Mouse (Mus musculus) CH12.LX (cell line): ENCODE results near the gene Dkkl1. TPM values are rescaled to one million over a fixed set of nuclear protein-coding genes. Genes with fewer than 3 reads are reported as not detected.
A peak's percentile ranks its signal among the peaks of the same experiment; 100 is the strongest.

ENCODE experiments used
- DNase-seq: peaks from one replicate; pipeline ENCODE4 v3.0.0-alpha.2; 2013; ENCODE audit errors: extremely low read depth
- H3K27ac ChIP-seq: 2 replicates; pipeline ENCODE4 v1.5.1; 2012; ENCODE audit warnings: low read depth, mild to moderate bottlenecking, control low read depth, moderate library complexity; ENCODE audit not compliant: insufficient read depth
- H3K27me3 ChIP-seq: replicated peaks from 2 replicates; pipeline ENCODE3; 2012; ENCODE audit warnings: inconsistent platforms
- H3K36me3 ChIP-seq, 2 experiments: replicated peaks in 1 of 2; 2 replicates each; pipeline versions ENCODE3 to v1.6.1; 2012; ENCODE audit warnings: inconsistent platforms in 1 of 2, low read length in 1 of 2, mild to moderate bottlenecking in 1 of 2, mixed read lengths in 1 of 2, moderate library complexity in 1 of 2; ENCODE audit not compliant: control insufficient read depth in 1 of 2, insufficient read depth in 1 of 2
- H3K4me1 ChIP-seq, 2 experiments: 2 replicates each; pipeline ENCODE4 v1.6.1; 2012; ENCODE audit warnings: inconsistent platforms in 1 of 2, moderate library complexity in 1 of 2; ENCODE audit not compliant: insufficient read depth in 2 of 2, control insufficient read depth in 1 of 2
- H3K4me2 ChIP-seq: 2 replicates; pipeline ENCODE4 v1.6.1; 2012; ENCODE audit warnings: low read depth, mild to moderate bottlenecking, control low read depth; ENCODE audit not compliant: poor library complexity, insufficient read depth, severe bottlenecking
- H3K4me3 ChIP-seq, 3 experiments: fragments of 150-350 bp in 1 of 3; sonication (generic) in 1 of 3; replicated peaks in 1 of 3; 2 replicates each; pipeline versions ENCODE3 to v1.5.1; 2011 to 2012; ENCODE audit warnings: low read depth in 2 of 3, low read length in 2 of 3, mild to moderate bottlenecking in 2 of 3, moderate library complexity in 2 of 3, control low read depth in 1 of 3, improper control_type of control experiment in 1 of 3, inconsistent platforms in 1 of 3, mixed read lengths in 1 of 3; ENCODE audit not compliant: poor library complexity in 1 of 3
- H3K79me2 ChIP-seq: replicated peaks from 2 replicates; pipeline ENCODE4 v1.6.1; 2012; ENCODE audit warnings: mild to moderate bottlenecking, moderate library complexity; ENCODE audit not compliant: control insufficient read depth, poor library complexity, insufficient read depth, severe bottlenecking; ENCODE audit errors: extremely low read depth
- H3K9ac ChIP-seq: 2 replicates; pipeline ENCODE4 v1.6.1; 2012; ENCODE audit warnings: low read depth, mild to moderate bottlenecking, control low read depth, moderate library complexity; ENCODE audit not compliant: insufficient read depth
- H3K9me3 ChIP-seq: replicated peaks from 2 replicates; pipeline ENCODE3; 2012; ENCODE audit warnings: low read length, inconsistent platforms, mixed read lengths
- CHD1 ChIP-seq: IDR thresholded peaks from 2 replicates; pipeline ENCODE4 v1.6.1; 2012; ENCODE audit warnings: low read depth, low read length, improper control_type of control experiment, inconsistent platforms
- IRF4 ChIP-seq: IDR thresholded peaks from 2 replicates; pipeline ENCODE4 v1.6.1; 2014; ENCODE audit warnings: low read depth, mild to moderate bottlenecking, inconsistent platforms, low read length, improper control_type of control experiment
- JUND ChIP-seq: conservative IDR thresholded peaks from 2 replicates; pipeline ENCODE4 v1.6.1; 2011; ENCODE audit warnings: low read depth, low read length, improper control_type of control experiment
- KAT2A ChIP-seq: IDR thresholded peaks from 2 replicates; pipeline ENCODE4 v1.6.1; 2012; ENCODE audit warnings: low read length, improper control_type of control experiment, inconsistent platforms; ENCODE audit not compliant: insufficient replicate concordance
- MAFK ChIP-seq: IDR thresholded peaks from 2 replicates; pipeline ENCODE4 v1.6.1; 2011; ENCODE audit warnings: low read length, improper control_type of control experiment; ENCODE audit not compliant: insufficient replicate concordance
- MAX ChIP-seq: IDR thresholded peaks from 2 replicates; pipeline ENCODE4 v1.6.1; 2011; ENCODE audit warnings: low read length, improper control_type of control experiment
- MAZ ChIP-seq: IDR thresholded peaks from 2 replicates; pipeline ENCODE4 v1.6.1; 2012; ENCODE audit warnings: low read depth, mild to moderate bottlenecking, inconsistent platforms, low read length, improper control_type of control experiment, moderate library complexity
- MEF2A ChIP-seq: IDR thresholded peaks from 2 replicates; pipeline ENCODE4 v1.6.1; 2014; ENCODE audit warnings: low read depth, mild to moderate bottlenecking, inconsistent platforms, low read length, improper control_type of control experiment, borderline replicate concordance
- NELFE ChIP-seq: IDR thresholded peaks from 2 replicates; pipeline ENCODE4 v1.6.1; 2011; ENCODE audit warnings: low read depth, low read length, improper control_type of control experiment
- POLR2A ChIP-seq: IDR thresholded peaks from 2 replicates; pipeline ENCODE4 v1.6.1; 2011; ENCODE audit warnings: low read depth, mild to moderate bottlenecking, improper control_type of control experiment, low read length
- POLR2AphosphoS2 ChIP-seq: IDR thresholded peaks from 2 replicates; pipeline ENCODE4 v1.6.1; 2011; ENCODE audit warnings: low read depth, low read length, improper control_type of control experiment
- RAD21 ChIP-seq: IDR thresholded peaks from 2 replicates; pipeline ENCODE4 v1.6.1; 2011; ENCODE audit warnings: low read depth, mild to moderate bottlenecking, low read length, improper control_type of control experiment, moderate library complexity
- SIN3A ChIP-seq: IDR thresholded peaks from 2 replicates; pipeline ENCODE4 v1.6.1; 2012; ENCODE audit warnings: low read length, improper control_type of control experiment, inconsistent platforms
- SMC3 ChIP-seq: IDR thresholded peaks from 2 replicates; pipeline ENCODE4 v1.6.1; 2011; ENCODE audit warnings: low read depth, low read length, improper control_type of control experiment
- TBP ChIP-seq: conservative IDR thresholded peaks from 2 replicates; pipeline ENCODE4 v1.6.1; 2011; ENCODE audit warnings: low read depth, low read length, improper control_type of control experiment
- TCF12 ChIP-seq: IDR thresholded peaks from 2 replicates; pipeline ENCODE4 v1.6.1; 2014; ENCODE audit warnings: low read depth, mild to moderate bottlenecking, inconsistent platforms, low read length, improper control_type of control experiment
- UBTF ChIP-seq: IDR thresholded peaks from 2 replicates; pipeline ENCODE4 v1.6.1; 2012; ENCODE audit warnings: low read depth, mild to moderate bottlenecking, inconsistent platforms, low read length, improper control_type of control experiment, moderate library complexity
- USF1 ChIP-seq: IDR thresholded peaks from 2 replicates; pipeline ENCODE4 v1.6.1; 2014; ENCODE audit warnings: low read depth, mild to moderate bottlenecking, inconsistent platforms, low read length, improper control_type of control experiment
- ZC3H11A ChIP-seq: IDR thresholded peaks from 2 replicates; pipeline ENCODE4 v1.6.1; 2012; ENCODE audit warnings: low read depth, mild to moderate bottlenecking, inconsistent platforms, low read length, improper control_type of control experiment
- ZNF384 ChIP-seq: IDR thresholded peaks from 2 replicates; pipeline ENCODE4 v1.6.1; 2012; ENCODE audit warnings: low read depth, low read length, improper control_type of control experiment, inconsistent platforms
- dilution Hi-C: fragments of 300-500 bp; cut with MboI; formaldehyde crosslinking; loops from 2 replicates; pipeline ENCODE4 v1.14.3; 2020; ENCODE audit warnings: low sequenced_read_pairs; ENCODE audit not compliant: extremely low pct_unique_long_range_greater_than_20kb, extremely low pct_ligation_motif_present
- in situ Hi-C: fragments of 300-500 bp; cut with MboI; formaldehyde crosslinking; loops from 3 replicates; pipeline ENCODE4 v1.14.3; 2019; ENCODE audit warnings: low sequenced_read_pairs, low pct_ligation_motif_present, low pct_unique_long_range_greater_than_20kb, mixed read lengths
- polyA plus RNA-seq: library from polyadenylated mRNA; unstranded; fragments of >175 nt; gene quantifications from 2 replicates; pipeline ENCODE4 v1.2.1, GENCODE M21; 2012; ENCODE audit warnings: low read depth; ENCODE audit not compliant: insufficient read length
- total RNA-seq, 2 experiments: library from RNA; depleted of rRNA; stranded (reverse); fragments of 300-350 nt in 1 of 2; fragments of >200 nt in 1 of 2; gene quantifications; 2 replicates each; pipeline ENCODE4 v1.2.3; 2012 to 2014

Gene Dkkl1
- total and polyA plus RNA-seq, 3 experiments: 0.24 to 1.6 (median 0.44) TPM

DNA sequence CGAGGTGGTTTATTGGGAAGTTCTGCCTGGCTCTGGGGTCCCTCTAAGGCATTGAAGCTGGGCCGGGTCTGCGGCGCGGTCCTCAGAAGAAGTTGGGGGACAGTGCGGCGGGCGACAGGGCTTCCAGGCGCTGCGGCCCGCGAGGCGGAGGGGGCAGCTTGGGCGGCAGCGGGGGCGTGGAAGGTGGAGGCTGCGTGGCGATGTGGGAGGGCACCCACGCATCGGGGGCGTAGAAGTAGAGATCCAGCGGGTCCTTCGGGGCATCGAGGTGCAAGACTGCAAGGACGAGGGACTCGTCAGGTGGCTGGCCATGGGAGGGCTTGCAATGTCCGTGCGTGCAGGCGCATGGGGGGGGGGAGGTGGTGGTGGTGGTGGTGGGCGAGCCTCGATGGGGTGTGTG, 35.6 kb downstream of the Dkkl1 start:
- in situ Hi-C loops: no loop called here
- dilution Hi-C loops: no loop called here
- peaks cover 72% of the 10 kb centered on the region for H3K27me3 ChIP-seq

DNA sequence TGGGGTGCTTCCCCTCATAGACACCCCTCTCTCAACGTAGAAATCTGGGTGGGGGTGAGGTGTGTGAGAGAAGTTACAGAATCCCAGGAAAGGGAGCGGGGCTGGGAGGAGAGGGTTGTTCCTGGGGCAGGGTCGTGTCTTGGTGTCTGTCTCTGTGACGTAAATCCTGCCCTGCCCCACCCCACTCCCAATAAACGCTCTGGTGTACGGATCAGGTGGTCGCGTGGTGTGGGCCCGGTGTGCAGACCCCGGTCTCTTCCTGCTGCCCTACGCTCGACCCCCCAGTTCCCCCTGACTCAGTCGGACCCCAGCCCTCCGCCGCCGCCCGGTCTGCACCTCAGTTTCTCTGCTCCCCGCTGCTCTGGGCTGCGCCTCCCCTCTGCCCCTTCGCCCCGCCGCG, 36.0 kb downstream of the Dkkl1 start:
- no peak overlapping the region for H3K4me3 ChIP-seq
- H3K79me2 ChIP-seq: no peaks in the 10 kb centered on the region
- peaks cover 68% of the 10 kb centered on the region for H3K27me3 ChIP-seq
- no peak overlapping the region for H3K27ac ChIP-seq
- no peak overlapping the region for H3K4me2 ChIP-seq
- no peaks in the 10 kb centered on the region for H3K36me3 ChIP-seq
- no peak for DNase-seq
- H3K9me3 ChIP-seq: peaks cover 12% of the 10 kb centered on the region
- in situ Hi-C loops: no loop called here
- no peak overlapping the region for H3K9ac ChIP-seq
- TF ChIP-seq KAT2A: no peak
- TF ChIP-seq MAX: no peak
- TF ChIP-seq POLR2AphosphoS2: no peak
- no peak for TF ChIP-seq MAZ
- no peak for TF ChIP-seq UBTF
- no peak for TF ChIP-seq CHD1
- no peak for TF ChIP-seq USF1
- no peak for TF ChIP-seq ZC3H11A
- no peak for TF ChIP-seq JUND
- no peak for TF ChIP-seq SIN3A
- no peak for TF ChIP-seq TBP
- TF ChIP-seq NELFE: no peak
- no peak for TF ChIP-seq MAFK
- peaks cover 7 to 10% of the 10 kb centered on the region in 2 experiments for H3K4me1 ChIP-seq
- dilution Hi-C loops: no loop called here

More for the DNA sequence above, 35.6 kb downstream of the Dkkl1 start:
- TF ChIP-seq MAX: no peak
- TF ChIP-seq MEF2A: no peak
- no peak for TF ChIP-seq POLR2A
- Histone ChIP-seq H3K4me1 (peaks cover 7 to 10% of the 10 kb centered on the region in 2 experiments), H3K9ac (no peak overlapping the region), H3K4me2 (no peak overlapping the region), H3K27ac (no peak overlapping the region), H3K9me3 (peaks cover 12% of the 10 kb centered on the region), H3K36me3 (no peaks in the 10 kb centered on the region), H3K79me2 (no peaks in the 10 kb centered on the region), H3K4me3 (no peak overlapping the region)
- DNase-seq: no peak

DNA sequence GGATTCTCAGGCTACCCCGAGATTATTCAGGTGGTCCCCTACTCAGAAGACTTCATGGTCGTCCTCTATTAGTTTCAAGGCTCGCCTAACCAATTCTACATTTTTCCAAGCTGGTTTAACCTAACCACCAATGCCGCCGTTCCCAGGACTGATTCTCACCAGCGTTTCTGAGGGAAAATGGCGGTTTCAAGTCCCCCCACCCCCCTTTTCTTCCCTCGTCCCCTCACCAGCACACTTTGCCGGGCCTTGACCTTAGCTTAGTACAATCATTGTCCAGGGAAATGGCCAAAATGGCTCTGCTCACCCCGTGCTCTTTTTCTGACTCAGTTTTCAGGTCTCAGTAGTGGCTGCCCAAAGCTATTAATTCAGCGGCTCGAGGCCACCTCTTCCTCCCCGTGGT, 36.5 kb downstream of the Dkkl1 start:
- no peak overlapping the region for H3K4me3 ChIP-seq
- H3K4me2 ChIP-seq: peak overlapping the region; percentile 41; the same call in 1 of the 2 replicates
- TF ChIP-seq ZC3H11A: no peak
- TF ChIP-seq UBTF: no peak
- TF ChIP-seq MEF2A: no peak
- no peak for TF ChIP-seq ZNF384
- TF ChIP-seq TCF12: no peak
- TF ChIP-seq NELFE: no peak
- no peak for TF ChIP-seq SMC3
- no peak for TF ChIP-seq IRF4
- TF ChIP-seq RAD21: no peak
- TF ChIP-seq JUND: no peak
- in situ Hi-C loops: no loop called here
- H3K36me3 ChIP-seq: no peaks in the 10 kb centered on the region
- H3K27me3 ChIP-seq: peaks cover 64% of the 10 kb centered on the region
- no peaks in the 10 kb centered on the region for H3K79me2 ChIP-seq
- dilution Hi-C loops: no loop called here
- peaks cover 7 to 10% of the 10 kb centered on the region in 2 experiments for H3K4me1 ChIP-seq
- H3K9me3 ChIP-seq: peaks cover 16% of the 10 kb centered on the region
- no peak overlapping the region for H3K9ac ChIP-seq
- H3K27ac ChIP-seq: no peak overlapping the region
- no peak for DNase-seq
